Mouse (Mus musculus): ENCODE data around the gene Exoc6. TPM values are rescaled to one million over a fixed set of nuclear protein-coding genes. Genes with fewer than 3 reads are reported as not detected.

Gene Exoc6
- total and polyA plus RNA-seq, 3 experiments = 30.2 to 41.2 TPM; not detected in 1

DNA sequence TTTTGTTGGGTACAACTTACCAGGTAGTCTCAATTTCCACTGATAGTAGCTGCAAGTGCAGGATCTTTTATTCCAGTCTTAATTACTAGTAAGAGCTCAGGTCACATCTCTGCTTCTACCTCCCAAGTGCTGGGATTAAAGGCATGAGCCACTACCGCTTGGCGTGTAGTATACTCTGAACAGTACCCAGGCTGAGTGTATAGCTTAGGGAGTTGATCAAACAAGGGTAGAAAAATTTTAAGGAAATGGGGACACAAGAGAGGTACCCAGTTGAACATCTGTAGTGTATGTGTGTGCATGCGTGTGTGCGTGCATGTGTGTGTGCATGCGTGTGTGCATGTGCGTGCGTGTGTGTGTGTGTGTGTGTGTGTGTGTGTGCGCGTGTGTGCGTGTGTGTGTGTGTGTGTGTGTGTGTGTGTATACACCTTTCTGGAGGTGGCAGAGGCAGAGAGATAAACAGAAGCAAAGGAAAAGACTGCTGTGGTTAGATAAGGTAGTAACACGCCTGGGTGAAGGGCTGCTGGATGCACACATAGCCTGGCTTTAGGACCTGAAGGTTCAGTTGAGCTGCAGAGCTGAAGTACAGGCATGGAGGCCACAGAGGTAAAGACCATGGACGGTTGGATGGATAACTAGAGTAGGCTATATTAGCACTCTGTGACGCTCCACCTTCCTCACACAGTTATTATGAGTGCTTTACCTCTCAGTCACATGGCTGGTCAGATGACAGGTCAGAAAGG lies 117.8 kb downstream of the Exoc6 start:
- no peak overlapping the region for H3K4me3 ChIP-seq (ENCODE audit: control insufficient read depth in 1 of 2, insufficient read depth in 1 of 2, low read depth in 2 of 2, low read length in 2 of 2)
- no peaks in the 10 kb centered on the region for H3K27me3 ChIP-seq (ENCODE audit: control insufficient read depth in 1 of 2, insufficient read depth in 2 of 2, low read length in 2 of 2)
- H3K9me3 ChIP-seq (replicated peaks; ENCODE audit: insufficient read depth, low read length) = no peaks in the 10 kb centered on the region
- DNase-seq (ENCODE audit: low read depth, low spot score) = peak; percentile 86
- no peaks in the 10 kb centered on the region for H3K79me2 ChIP-seq (ENCODE audit: control insufficient read depth, insufficient read depth, low read length, poor library complexity)
- peaks cover 2 to 31% of the 10 kb centered on the region in 2 experiments; a peak in 3 of 4 replicates for H3K36me3 ChIP-seq (ENCODE audit: control insufficient read depth in 1 of 2, insufficient read depth in 2 of 2, low read length in 2 of 2)
- H3K9ac ChIP-seq (ENCODE audit: control insufficient read depth, low read depth, low read length, poor library complexity, severe bottlenecking) = no peak overlapping the region
- TF ChIP-seq CTCF (IDR thresholded peaks at IDR 0.05 in 2 of 3, conservative IDR thresholded peaks at IDR 0.05 in 1 of 3; ENCODE audit: control insufficient read depth in 1 of 3, insufficient read depth in 1 of 3, low read depth in 2 of 3, low read length in 3 of 3, poor library complexity in 1 of 3, severe bottlenecking in 1 of 3) = no peak
- no peak for TF ChIP-seq POLR2A (IDR thresholded peaks at IDR 0.05; ENCODE audit: control insufficient read depth in 1 of 2, insufficient read depth in 1 of 2, low read depth in 1 of 2, low read length in 2 of 2, poor library complexity in 1 of 2)
- peak; percentile 32; the same call in 1 of the 2 replicates for TF ChIP-seq MAFK (IDR thresholded peaks at IDR 0.05; ENCODE audit: borderline replicate concordance, low read depth, low read length)
- peak; percentile 34; the same call in 1 of the 2 replicates for TF ChIP-seq BHLHE40 (IDR thresholded peaks at IDR 0.05; ENCODE audit: borderline replicate concordance, low read depth, low read length)
- peak; percentile 68 for TF ChIP-seq MXI1 (IDR thresholded peaks at IDR 0.05; ENCODE audit: low read depth, low read length)
- TF ChIP-seq TCF12 (IDR thresholded peaks at IDR 0.05; ENCODE audit: low read depth, low read length) = peak; percentile 97
- peak; percentile 92 for TF ChIP-seq GATA1 (IDR thresholded peaks at IDR 0.05; ENCODE audit: low read depth, low read length)
- TF ChIP-seq MAX (IDR thresholded peaks at IDR 0.05; ENCODE audit: low read length) = peak; percentile 72
- TF ChIP-seq ZKSCAN1 (IDR thresholded peaks at IDR 0.05; ENCODE audit: low read depth, low read length) = no peak
- TF ChIP-seq NRF1 (IDR thresholded peaks at IDR 0.05; ENCODE audit: insufficient read depth, low read depth, low read length, poor library complexity, severe bottlenecking) = no peak
- TF ChIP-seq TAL1 (IDR thresholded peaks at IDR 0.05; ENCODE audit: low read length) = peak; percentile 97
- TF ChIP-seq EP300 (IDR thresholded peaks at IDR 0.05; ENCODE audit: low read depth in 1 of 2, low read length in 2 of 2) = peak; percentile 93 to 96
- TF ChIP-seq RCOR1 (IDR thresholded peaks at IDR 0.05; ENCODE audit: low read depth, low read length) = peak; percentile 64
- 0 out of 2 replicates have a peak, but pooled peaks have one; percentile 10 for TF ChIP-seq JUND (IDR thresholded peaks at IDR 0.05; ENCODE audit: low read depth, low read length)
- TF ChIP-seq POLR2AphosphoS5 (IDR thresholded peaks at IDR 0.05; ENCODE audit: borderline replicate concordance, low read depth, low read length) = peak; percentile 86; the same call in 1 of the 2 replicates
- TF ChIP-seq ELF1 (IDR thresholded peaks at IDR 0.05; ENCODE audit: low read depth, low read length) = 0 out of 2 replicates have a peak, but pooled peaks have one; percentile 21
- peak; percentile 52; the same call in 1 of the 2 replicates for TF ChIP-seq SIN3A (IDR thresholded peaks at IDR 0.05; ENCODE audit: low read length)
- no peak for TF ChIP-seq MEF2A (IDR thresholded peaks at IDR 0.05; ENCODE audit: extremely low read depth, insufficient replicate concordance, low read depth, low read length, poor library complexity, severe bottlenecking)
- peak; percentile 41; the same call in 1 of the 2 replicates for TF ChIP-seq MAZ (IDR thresholded peaks at IDR 0.05; ENCODE audit: low read depth, low read length)
- TF ChIP-seq ETS1 (IDR thresholded peaks at IDR 0.05; ENCODE audit: low read depth, low read length) = peak; percentile 75
- 0 out of 2 replicates have a peak, but pooled peaks have one; percentile 39 for TF ChIP-seq MYB (IDR thresholded peaks at IDR 0.05; ENCODE audit: low read depth, low read length)
- 0 out of 2 replicates have a peak, but pooled peaks have one; percentile 27 for TF ChIP-seq MYC (IDR thresholded peaks at IDR 0.05; ENCODE audit: low read depth, low read length)
- peak overlapping the region; percentile 15 for H3K27ac ChIP-seq (ENCODE audit: control insufficient read depth, low read depth, low read length)
- H3K4me1 ChIP-seq (ENCODE audit: control insufficient read depth in 1 of 2, insufficient read depth in 2 of 2, low read length in 2 of 2) = peaks cover 14 to 23% of the 10 kb centered on the region in 2 experiments
